Mouse (Mus musculus): ENCODE results near the gene Pfdn4. TPM values are rescaled to one million over a fixed set of nuclear protein-coding genes. Genes with fewer than 3 reads are reported as not detected.
A peak's percentile ranks its signal among the peaks of the same experiment; 100 is the strongest.

Pfdn4 gene
- total RNA-seq, 2 experiments from 2014 or later = 20.9 to 24.6 TPM

DNA sequence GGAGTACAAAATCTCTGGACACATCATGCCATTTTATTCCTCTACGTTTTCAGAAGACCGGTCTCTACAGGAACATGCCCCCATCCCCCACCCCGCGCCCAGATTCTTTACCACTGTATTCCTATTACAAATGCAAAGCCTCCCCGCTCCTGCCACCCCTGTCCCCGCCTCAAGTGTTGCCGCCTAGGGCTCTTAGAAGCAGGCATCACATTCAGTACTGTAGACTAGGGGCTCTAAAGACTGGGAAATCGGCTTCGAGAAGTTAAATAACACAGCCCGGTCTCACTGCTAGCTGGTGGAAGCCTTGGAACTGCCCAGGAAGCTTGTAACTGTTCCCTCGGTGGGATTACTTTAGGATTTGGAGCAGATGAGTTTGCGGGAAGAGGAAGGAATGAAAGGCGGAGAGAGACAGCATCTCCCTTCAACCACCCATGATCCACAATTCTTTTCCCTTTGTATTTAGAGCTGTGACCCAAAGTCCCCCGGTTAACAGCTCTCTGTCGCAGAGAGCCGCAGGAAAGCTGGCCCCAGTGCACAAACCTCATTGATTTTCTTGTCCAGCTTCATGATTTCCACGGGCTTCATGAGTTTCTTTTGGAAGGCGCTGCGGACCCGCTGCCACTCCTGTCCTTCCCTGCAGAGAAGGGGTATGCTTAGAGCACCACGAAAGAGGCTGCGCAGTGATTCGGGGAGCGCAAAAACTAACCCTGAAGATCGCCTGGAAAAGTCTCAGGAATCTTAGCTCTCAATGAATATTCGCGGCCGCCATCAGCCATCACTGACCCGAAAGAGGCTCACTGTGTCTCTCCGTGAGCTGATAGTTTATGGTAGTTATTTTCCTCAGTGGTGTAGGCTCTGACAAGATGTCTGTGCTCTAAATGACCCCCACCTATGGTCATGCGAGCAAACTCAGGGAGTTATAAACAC lies 1.2 kb upstream of the Pfdn4 start:
- no peak for DNase-seq (ENCODE audit: low spot score in 2 of 2)

GRCm38 (mm10) chr2:170497091-170497566 lies 901 bp downstream of the Pfdn4 start, which contains the start of gene Cyp24a1:
Gene Cyp24a1, minus strand, starts transcription at chr2:170497145.
- DNase-seq (ENCODE audit: low spot score in 2 of 2) = peak; percentile 22 to 33

DNA sequence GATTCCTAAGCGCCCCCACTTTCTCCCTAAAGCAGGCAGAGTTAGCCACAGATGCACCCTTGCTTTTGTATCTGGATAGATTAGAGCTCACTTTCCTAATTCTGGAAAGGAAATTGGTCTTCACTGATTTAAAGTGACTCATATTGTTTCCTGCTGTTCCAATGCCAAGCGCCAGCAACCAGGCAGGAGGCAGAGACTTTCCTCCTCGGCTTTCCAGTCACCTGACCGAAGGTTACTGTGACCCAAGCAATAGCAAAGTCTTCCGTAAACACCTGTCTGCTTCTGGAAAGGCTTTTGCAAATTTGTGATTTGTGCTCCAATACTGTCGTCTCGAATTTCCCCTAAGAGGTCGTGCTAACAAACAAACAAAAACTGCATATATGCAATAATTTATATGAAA lies 1.8 kb downstream of the Pfdn4 start:
- no peak for DNase-seq (ENCODE audit: low spot score in 2 of 2)

DNA sequence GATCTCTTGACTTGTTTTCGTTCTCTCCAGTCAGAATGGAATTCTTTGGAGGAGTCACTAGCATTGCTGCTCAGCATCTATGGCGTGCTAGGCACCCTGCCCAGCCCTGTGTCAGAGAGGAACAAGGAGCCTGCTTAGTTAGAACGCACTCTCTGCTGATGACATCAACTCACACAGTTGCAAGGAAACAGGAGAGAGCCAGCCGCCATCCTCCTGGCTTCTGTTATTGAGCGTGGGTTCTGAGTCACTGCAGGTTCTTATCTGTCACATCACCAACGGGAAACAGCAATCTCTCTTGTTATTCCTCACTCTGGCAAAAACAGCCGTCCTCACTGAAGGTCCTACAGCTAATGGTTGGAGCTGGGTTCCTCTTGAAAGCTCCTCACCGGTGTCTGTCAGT lies 7.1 kb downstream of the Pfdn4 start:
- no peak for DNase-seq (ENCODE audit: low spot score in 2 of 2)

DNA sequence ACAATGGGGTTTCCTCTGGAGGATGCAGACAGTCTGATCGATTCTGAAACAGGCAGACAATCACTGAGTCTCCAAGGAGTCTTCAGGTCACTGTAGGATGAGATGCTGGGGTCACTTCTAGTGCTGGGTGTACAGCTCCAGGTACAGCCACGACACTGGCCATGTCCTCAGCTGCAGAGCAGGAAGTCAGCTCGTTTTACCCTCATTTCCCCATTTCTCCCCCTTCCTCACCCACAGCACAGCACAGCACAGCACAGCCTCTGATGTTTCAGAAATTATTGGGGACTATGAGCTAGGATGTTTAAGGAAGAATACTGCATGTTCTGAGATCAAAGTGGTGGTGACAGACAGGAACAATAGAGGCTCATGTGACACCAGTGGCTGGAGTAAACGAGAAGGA lies 7.8 kb downstream of the Pfdn4 start:
- no peak for DNase-seq (ENCODE audit: low spot score in 2 of 2)

DNA sequence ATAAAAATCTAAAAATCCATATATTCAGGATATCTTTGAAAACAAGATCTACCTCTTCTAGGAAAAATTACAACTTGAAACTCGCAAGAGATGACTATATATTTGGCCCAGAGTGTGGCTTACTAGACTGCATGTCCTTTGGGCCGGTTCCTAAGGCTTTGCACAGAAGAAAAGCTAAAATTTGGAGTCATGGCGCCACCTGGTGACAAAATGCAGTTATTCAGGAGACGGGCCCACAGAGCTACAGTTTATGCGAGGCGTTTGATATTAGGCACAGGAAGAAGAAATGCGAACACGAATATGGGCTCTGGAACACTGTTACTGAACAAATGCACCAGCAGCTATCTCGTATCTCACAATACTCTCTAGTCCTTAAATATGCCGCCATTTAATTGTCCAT lies 11.5 kb downstream of the Pfdn4 start:
- peak; percentile 39 to 54 for DNase-seq (ENCODE audit: low spot score in 2 of 2)

DNA sequence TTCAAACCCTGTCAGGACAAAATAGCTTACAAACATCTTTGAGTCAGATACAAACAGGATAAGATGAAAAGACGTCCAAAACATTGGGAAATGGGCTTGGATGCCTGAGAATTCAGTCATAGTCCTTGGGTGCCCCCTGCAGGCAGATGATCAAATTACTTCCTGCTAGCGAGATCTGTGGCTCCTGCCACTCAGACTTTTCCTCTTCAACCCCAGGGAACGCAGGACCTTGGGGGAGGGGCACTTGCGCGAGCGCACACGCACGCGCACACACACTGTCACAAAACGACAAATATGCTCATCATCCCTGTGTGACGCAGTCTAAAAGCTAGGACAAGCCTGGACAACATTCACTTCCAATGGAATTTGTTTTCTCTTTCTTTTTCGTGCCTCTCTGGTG lies 12.6 kb downstream of the Pfdn4 start:
- DNase-seq (ENCODE audit: low spot score in 2 of 2) = peak; percentile 68 to 83

- peak; percentile 81 to 83 for DNase-seq (ENCODE audit: low spot score in 2 of 2)
These were observed 15.1 kb downstream of the Pfdn4 start for GRCm38 (mm10) chr2:170511073-170511891.

GRCm38 (mm10) chr2:170513756-170514155 lies 17.5 kb downstream of the Pfdn4 start:
- no peak for DNase-seq (ENCODE audit: low spot score in 2 of 2)

- DNase-seq (ENCODE audit: low spot score in 2 of 2) = peak in 1 of 2 experiments; percentile 30
These were observed 24.2 kb downstream of the Pfdn4 start for GRCm38 (mm10) chr2:170520321-170520971.

GRCm38 (mm10) chr2:170526513-170526912 lies 30.3 kb downstream of the Pfdn4 start:
- no peak for DNase-seq (ENCODE audit: low spot score in 2 of 2)

DNA sequence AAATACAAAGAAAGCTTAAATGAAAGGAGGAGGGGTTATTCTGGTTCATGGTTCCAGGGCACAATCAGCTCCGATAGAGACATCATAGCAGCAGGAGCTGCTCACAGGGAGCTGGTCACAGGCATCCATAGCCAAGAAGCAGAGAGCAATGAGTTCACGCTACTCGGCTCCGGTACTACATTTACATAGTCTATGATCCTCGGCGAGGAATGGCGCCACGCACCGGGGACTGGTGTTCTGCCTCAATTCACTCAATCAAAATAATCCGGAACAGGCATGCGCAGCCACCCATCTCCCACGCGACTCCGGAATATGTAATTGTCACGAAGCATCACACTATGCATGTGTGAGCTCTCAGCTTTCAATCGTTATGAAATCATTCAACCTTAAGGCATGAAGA lies 31.8 kb downstream of the Pfdn4 start:
- no peak for DNase-seq (ENCODE audit: low spot score in 2 of 2)

DNA sequence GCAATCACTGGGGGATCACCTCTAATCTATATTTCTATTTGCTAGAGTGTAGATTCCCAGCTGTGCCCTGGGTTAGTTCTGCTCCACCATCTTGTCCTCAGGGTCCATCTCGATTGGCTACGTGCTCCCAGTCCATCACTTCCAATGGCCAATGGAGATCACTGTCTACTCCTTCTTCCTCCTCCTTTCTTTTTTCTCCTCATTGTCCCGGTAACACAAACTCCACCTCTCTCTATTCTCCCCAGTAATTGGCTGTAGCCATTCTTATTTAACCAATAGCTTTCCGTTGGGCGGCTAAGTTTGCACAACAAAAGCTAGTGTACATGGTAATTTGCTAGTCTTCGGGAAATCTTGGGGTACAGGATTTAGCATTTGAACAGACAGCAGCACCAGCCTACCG lies 33.5 kb downstream of the Pfdn4 start:
- DNase-seq (ENCODE audit: low spot score in 2 of 2) = no peak

DNA sequence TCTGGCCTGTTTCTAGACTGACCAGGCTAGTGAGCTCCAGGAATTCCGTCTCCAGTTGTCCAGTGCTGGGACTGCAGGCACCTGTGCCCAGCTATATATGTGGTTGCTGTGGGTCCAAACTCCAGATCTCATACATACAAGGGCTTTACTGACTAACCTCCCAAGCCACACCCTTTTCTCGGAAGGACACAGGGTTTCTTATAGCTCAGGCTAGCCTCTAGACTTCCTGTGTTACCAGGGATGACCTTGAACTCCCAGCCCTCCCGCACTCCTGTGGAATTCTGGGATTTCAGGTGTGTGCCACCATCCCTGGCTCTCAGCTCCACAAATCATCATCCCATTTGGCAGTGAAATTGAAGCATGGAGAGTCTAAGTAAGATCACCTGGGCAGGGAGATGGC lies 34.0 kb downstream of the Pfdn4 start:
- DNase-seq (ENCODE audit: low spot score in 2 of 2) = no peak

GRCm38 (mm10) chr2:170534116-170534802 lies 38.0 kb downstream of the Pfdn4 start:
- no peak for DNase-seq (ENCODE audit: low spot score in 2 of 2)

- DNase-seq (ENCODE audit: low spot score in 2 of 2) = no peak
These were observed 38.6 kb downstream of the Pfdn4 start for GRCm38 (mm10) chr2:170534803-170535174.

DNA sequence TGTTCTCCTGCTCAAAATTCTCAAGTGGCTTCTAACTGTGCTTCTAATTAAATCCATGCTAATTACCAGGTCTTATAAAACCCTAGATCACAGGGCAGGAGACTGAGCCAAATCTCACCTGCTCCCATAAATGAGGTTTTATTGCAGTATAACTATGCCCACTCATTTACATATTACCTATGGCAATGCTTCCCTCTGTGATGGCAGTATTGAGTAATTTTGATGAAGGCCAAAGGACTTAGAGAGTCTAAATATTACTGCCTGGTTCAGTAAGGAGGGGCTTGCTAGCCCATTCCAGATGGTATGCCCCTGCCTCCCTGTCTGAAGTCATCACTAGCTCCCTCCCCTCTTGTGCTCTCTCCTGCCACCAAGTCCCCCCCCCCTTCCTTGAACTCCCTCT lies 39.6 kb downstream of the Pfdn4 start:
- DNase-seq (ENCODE audit: low spot score in 2 of 2) = no peak

- no peak for DNase-seq (ENCODE audit: low spot score in 2 of 2)
These were observed 43.0 kb downstream of the Pfdn4 start for GRCm38 (mm10) chr2:170539211-170539610.

GRCm38 (mm10) chr2:170543625-170544024 lies 47.4 kb downstream of the Pfdn4 start:
- no peak for DNase-seq (ENCODE audit: low spot score in 2 of 2)

DNA sequence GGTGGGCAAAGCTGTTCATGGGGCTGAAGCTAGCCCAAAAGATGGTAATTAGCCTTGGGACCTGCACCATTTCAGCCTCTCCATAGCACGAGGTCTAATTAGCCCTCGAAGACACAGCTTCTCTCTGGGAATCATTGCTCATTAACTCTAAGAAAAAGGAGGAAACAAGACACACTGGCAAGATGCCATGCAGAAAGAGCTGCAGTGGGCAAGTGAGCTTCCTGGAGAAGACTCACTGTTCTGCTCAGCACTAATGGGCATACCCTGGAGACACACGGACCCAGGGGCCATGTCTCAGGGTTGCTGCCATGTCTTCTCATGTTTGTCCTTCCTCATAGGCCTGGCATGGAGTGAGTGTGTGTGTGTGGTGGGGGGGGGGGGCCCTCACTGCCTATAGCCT lies 47.9 kb downstream of the Pfdn4 start:
- no peak for DNase-seq (ENCODE audit: low spot score in 2 of 2)

- no peak for DNase-seq (ENCODE audit: low spot score in 2 of 2)
These were observed 48.7 kb downstream of the Pfdn4 start for GRCm38 (mm10) chr2:170544950-170545349.

All from adrenal gland, postnatal 4 days (tissue).